In genomic region chr10:118824830-118825229, GRCm38 (mm10) we compare ENCODE assay signal across 17 mouse cellular contexts. TPM values are rescaled to one million over a fixed set of nuclear protein-coding genes. Genes with fewer than 3 reads are reported as not detected.
DNase-seq lines count a peak whose midpoint lies in the region.
"Had no signal": no experiment of that assay in that cellular context is flagged by ENCODE, and none has a peak within 500 bp of the region (broad histone marks: within the 10 kb centered on the region; RNA-seq: fewer than 3 reads in every experiment).

No protein-coding gene starts in this region.

- DNase-seq in cerebellum, postnatal 10 days: peak; percentile 77 to 80
- DNase-seq in cerebellum, adult 11 months: no peak
- peak; percentile 23 for DNase-seq in layer of hippocampus, adult 11-12 months (ENCODE audit: low spot score)
- no peak for DNase-seq in layer of hippocampus, adult 9-10 months (ENCODE audit: low spot score)
- peak; percentile 76 for DNase-seq in brain, embryonic 18.5 days (ENCODE audit: low read depth, low spot score)
- DNase-seq in layer of hippocampus, postnatal 10 days (ENCODE audit: low spot score in 2 of 2): peak; percentile 32 to 47
- DNase-seq in embryo, embryonic 10.5 days (ENCODE audit: low spot score): no peak
- DNase-seq in heart, postnatal 10 days: no peak
- DNase-seq: adrenal gland, postnatal 10 days; cerebellum, postnatal 36 days; gastrocnemius, postnatal 14 days; heart, adult 11 months; kidney, postnatal 25 days; liver, embryonic 13.5 days; lung, adult 2 months; lung, postnatal 14 days; thymus, postnatal 36 days had no signal

- intact Hi-C loops in heart, postnatal 10 days (cut with DNase I): no loop called here

RNA-seq across cellular contexts. Expression of gene Dyrk2, which starts 45.2 kb away (rescaled TPM):
- 10 to 100 TPM; 60.4 to 63.3 TPM for total RNA-seq in layer of hippocampus, postnatal 10 days (2021)
- 100 to 1,000 TPM; 114 to 116 TPM for total RNA-seq in heart, postnatal 10 days (2021)

Comparison
In these comparisons a context has a peak if more than half of its experiments do, and no peak if none do; other contexts are left out.
1. DNase-seq: peak in cerebellum, postnatal 10 days (2 of 2), layer of hippocampus, adult 11-12 months (single experiment), brain, embryonic 18.5 days (single experiment) and layer of hippocampus, postnatal 10 days (2 of 2); none in cerebellum, adult 11 months (single experiment), layer of hippocampus, adult 9-10 months (single experiment), embryo, embryonic 10.5 days (single experiment) and heart, postnatal 10 days (0 of 2).